18 mouse cellular contexts compared by ENCODE assay signal in genomic region chr2:142393546-142393945, GRCm38 (mm10).
"Had no signal": no experiment of that assay in that cellular context is flagged by ENCODE, and none has a peak within 500 bp of the region (broad histone marks: within the 10 kb centered on the region; RNA-seq: fewer than 3 reads in every experiment).

No protein-coding gene starts in this region.

- H3K36me3 ChIP-seq: midbrain, embryonic 10.5 days; midbrain, embryonic 12.5 days; neural tube, embryonic 13.5 days; neural tube, embryonic 15.5 days had no signal

- H3K27ac ChIP-seq: midbrain, embryonic 10.5 days; midbrain, embryonic 12.5 days; neural tube, embryonic 13.5 days; neural tube, embryonic 15.5 days had no signal

- H3K27me3 ChIP-seq: midbrain, embryonic 12.5 days; neural tube, embryonic 13.5 days; neural tube, embryonic 15.5 days had no signal

- H3K9ac ChIP-seq: lung, embryonic 14.5 days; midbrain, embryonic 12.5 days; neural tube, embryonic 13.5 days; neural tube, embryonic 15.5 days had no signal

- H3K4me1 ChIP-seq: midbrain, embryonic 12.5 days; neural tube, embryonic 13.5 days; neural tube, embryonic 15.5 days had no signal

- H3K9me3 ChIP-seq: midbrain, embryonic 12.5 days; neural tube, embryonic 15.5 days had no signal

- H3K4me3 ChIP-seq: midbrain, embryonic 10.5 days; midbrain, embryonic 12.5 days; myocyte; neural tube, embryonic 13.5 days; neural tube, embryonic 15.5 days had no signal

- DNase-seq: lung, adult 18-20 months; lung, embryonic 14.5 days; lung, postnatal 10 days; lung, postnatal 4 days; midbrain, embryonic 14.5 days; retina, postnatal 1 day; right cerebral cortex, adult 18-20 months; right cerebral cortex, postnatal 25 days; right cerebral cortex, postnatal 4 days; spleen, adult 18-20 months; thymus, adult 2 months; thymus, postnatal 25 days; thymus, postnatal 4 days had no signal
